ENCODE assay signal across 21 mouse cellular contexts in genomic region chr10:85341867-85342266, GRCm38 (mm10). TPM values are rescaled to one million over a fixed set of nuclear protein-coding genes. Genes with fewer than 3 reads are reported as not detected.
DNase-seq lines count a peak whose midpoint lies in the region; ATAC-seq and TF ChIP-seq lines count a peak whose summit lies in the region.
"Had no signal": no experiment of that assay in that cellular context is flagged by ENCODE, and none has a peak within 500 bp of the region (broad histone marks: within the 10 kb centered on the region; RNA-seq: fewer than 3 reads in every experiment).

No protein-coding gene starts in this region.

- TF ChIP-seq POLR2A in CH12.LX (IDR thresholded peaks at IDR 0.05; ENCODE audit: low read depth, low read length), result no peak
- TF ChIP-seq POLR2A in brain, embryonic 14.5 days (IDR thresholded peaks at IDR 0.05; ENCODE audit: borderline replicate concordance, extremely low read depth, insufficient read depth, insufficient read length, poor library complexity, severe bottlenecking), result no peak

- TF ChIP-seq CTCF in gastrocnemius, adult 2 months (IDR thresholded peaks at IDR 0.05), result peak; percentile 29; the same call in 1 of the 2 replicates
- TF ChIP-seq CTCF in liver, embryonic 14.5 days (IDR thresholded peaks at IDR 0.05; ENCODE audit: low read depth), result peak; percentile 40
- peak; percentile 49 to 50 for TF ChIP-seq CTCF in CH12.LX (conservative IDR thresholded peaks at IDR 0.05 in 1 of 2, IDR thresholded peaks at IDR 0.05 in 1 of 2; ENCODE audit: low read depth in 2 of 2, low read length in 2 of 2)
- TF ChIP-seq CTCF in brain, embryonic 14.5 days (IDR thresholded peaks at IDR 0.05; ENCODE audit: borderline replicate concordance, extremely low read depth, insufficient read depth, insufficient read length), result peak; percentile 11; the same call in 1 of the 2 replicates

- no peaks in the 10 kb centered on the region for H3K4me1 ChIP-seq in liver, embryonic 14.5 days (replicated peaks; ENCODE audit: control insufficient read depth in 2 of 2, insufficient read depth in 2 of 2, low read length in 1 of 2)
- no peaks in the 10 kb centered on the region for H3K4me1 ChIP-seq in liver, embryonic 11.5 days (replicated peaks; ENCODE audit: control insufficient read depth, insufficient read depth, low read length)
- H3K4me1 ChIP-seq in CH12.LX (ENCODE audit: control insufficient read depth in 1 of 2, insufficient read depth in 2 of 2), result no peaks in the 10 kb centered on the region
- H3K4me1 ChIP-seq: forebrain, embryonic 12.5 days; heart, embryonic 15.5 days; hindbrain, embryonic 10.5 days; limb, embryonic 12.5 days; midbrain, embryonic 12.5 days had no signal

- no peak for TF ChIP-seq EP300 in liver, embryonic 14.5 days (IDR thresholded peaks at IDR 0.05; ENCODE audit: low read depth)
- TF ChIP-seq EP300 in CH12.LX (IDR thresholded peaks at IDR 0.05; ENCODE audit: low read length), result no peak

- H3K27ac ChIP-seq in gastrocnemius, adult 2 months, result no peak overlapping the region
- no peak overlapping the region for H3K27ac ChIP-seq in liver, embryonic 14.5 days
- H3K27ac ChIP-seq in liver, embryonic 11.5 days (ENCODE audit: low read depth, low read length), result no peak overlapping the region
- no peak overlapping the region for H3K27ac ChIP-seq in CH12.LX (ENCODE audit: insufficient read depth, low read depth)
- H3K27ac ChIP-seq: forebrain, embryonic 12.5 days; heart, embryonic 15.5 days; hindbrain, embryonic 10.5 days; limb, embryonic 12.5 days; macrophage; midbrain, embryonic 12.5 days; neural tube, embryonic 15.5 days had no signal

- WGBS in liver, embryonic 14.5 days (ENCODE audit: insufficient replicate concordance), result 38% methylated on average over 1 of the region's 1 CpGs
- 67% methylated on average over 1 of the region's 1 CpGs for WGBS in liver, embryonic 11.5 days

- H3K27me3 ChIP-seq in liver, embryonic 14.5 days (ENCODE audit: control insufficient read depth, insufficient read depth, low read length), result no peaks in the 10 kb centered on the region
- H3K27me3 ChIP-seq in liver, embryonic 11.5 days (replicated peaks; ENCODE audit: control insufficient read depth, insufficient read depth, low read length), result no peaks in the 10 kb centered on the region
- no peaks in the 10 kb centered on the region for H3K27me3 ChIP-seq in CH12.LX (replicated peaks)
- H3K27me3 ChIP-seq: forebrain, embryonic 12.5 days; limb, embryonic 12.5 days; midbrain, embryonic 12.5 days; neural tube, embryonic 15.5 days had no signal

- no peaks in the 10 kb centered on the region for H3K9me3 ChIP-seq in liver, embryonic 14.5 days (ENCODE audit: control insufficient read depth, low read length)
- no peaks in the 10 kb centered on the region for H3K9me3 ChIP-seq in liver, embryonic 11.5 days (ENCODE audit: control insufficient read depth, low read length)
- H3K9me3 ChIP-seq in CH12.LX (replicated peaks; ENCODE audit: low read length), result peaks cover 5% of the 10 kb centered on the region
- H3K9me3 ChIP-seq: heart, embryonic 15.5 days; midbrain, embryonic 12.5 days; neural tube, embryonic 15.5 days had no signal

- no peak overlapping the region for H3K9ac ChIP-seq in liver, embryonic 14.5 days (replicated peaks)
- no peak overlapping the region for H3K9ac ChIP-seq in liver, embryonic 11.5 days (ENCODE audit: low read depth, low read length)
- no peak overlapping the region for H3K9ac ChIP-seq in CH12.LX (ENCODE audit: insufficient read depth, low read depth)
- H3K9ac ChIP-seq: forebrain, embryonic 12.5 days; heart, embryonic 15.5 days; limb, embryonic 12.5 days; midbrain, embryonic 12.5 days; neural tube, embryonic 15.5 days had no signal

- H3K79me2 ChIP-seq in CH12.LX (replicated peaks; ENCODE audit: control insufficient read depth, extremely low read depth, insufficient read depth, poor library complexity, severe bottlenecking), result no peaks in the 10 kb centered on the region

- H3K36me3 ChIP-seq in liver, embryonic 14.5 days (replicated peaks; ENCODE audit: control insufficient read depth, insufficient read depth, low read depth), result no peaks in the 10 kb centered on the region
- no peaks in the 10 kb centered on the region for H3K36me3 ChIP-seq in liver, embryonic 11.5 days (ENCODE audit: control insufficient read depth, insufficient read depth, low read length)
- no peaks in the 10 kb centered on the region for H3K36me3 ChIP-seq in CH12.LX (replicated peaks in 1 of 2; ENCODE audit: control insufficient read depth in 1 of 2, insufficient read depth in 1 of 2, low read length in 1 of 2)
- H3K36me3 ChIP-seq: forebrain, embryonic 12.5 days; heart, embryonic 15.5 days; hindbrain, embryonic 10.5 days; limb, embryonic 12.5 days; midbrain, embryonic 12.5 days; neural tube, embryonic 15.5 days had no signal

- intact Hi-C loops in gastrocnemius, adult 2 months (cut with DNase I), result no loop called here

- peak; percentile 43 for TF ChIP-seq RAD21 in CH12.LX (IDR thresholded peaks at IDR 0.05; ENCODE audit: low read depth, low read length)

- DNase-seq in gastrocnemius, adult 2 months, result no peak
- no peak for DNase-seq in gastrocnemius, postnatal 25 days
- no peak for DNase-seq in liver, embryonic 14.5 days (ENCODE audit: low read depth in 3 of 3, low spot score in 3 of 3)
- no peak for DNase-seq in liver, embryonic 11.5 days (ENCODE audit: low spot score)
- DNase-seq in CH12.LX (ENCODE audit: extremely low read depth), result no peak
- DNase-seq in brain, embryonic 14.5 days (ENCODE audit: low read depth), result no peak
- DNase-seq in kidney, adult 9 months, result no peak
- DNase-seq: B cell, adult 2 months; cerebellum, postnatal 10 days; embryo, embryonic 11 days; kidney, postnatal 10 days; right cerebral cortex, postnatal 25 days had no signal

- no peak overlapping the region for H3K4me2 ChIP-seq in liver, embryonic 14.5 days (ENCODE audit: low read depth)
- H3K4me2 ChIP-seq in liver, embryonic 11.5 days, result no peak overlapping the region
- no peak overlapping the region for H3K4me2 ChIP-seq in CH12.LX (ENCODE audit: insufficient read depth, low read depth, poor library complexity, severe bottlenecking)
- H3K4me2 ChIP-seq: forebrain, embryonic 12.5 days; heart, embryonic 15.5 days; limb, embryonic 12.5 days; midbrain, embryonic 12.5 days; neural tube, embryonic 15.5 days had no signal

- H3K4me3 ChIP-seq in gastrocnemius, adult 2 months, result no peak overlapping the region
- H3K4me3 ChIP-seq in liver, embryonic 14.5 days (ENCODE audit: insufficient read depth in 1 of 2, low read depth in 2 of 2, low read length in 2 of 2), result no peak overlapping the region
- no peak overlapping the region for H3K4me3 ChIP-seq in liver, embryonic 11.5 days (ENCODE audit: low read depth, low read length)
- no peak overlapping the region for H3K4me3 ChIP-seq in CH12.LX (replicated peaks in 1 of 3; ENCODE audit: low read depth in 2 of 3, low read length in 2 of 3, poor library complexity in 1 of 3)
- H3K4me3 ChIP-seq: forebrain, embryonic 12.5 days; heart, embryonic 15.5 days; hindbrain, embryonic 10.5 days; limb, embryonic 12.5 days; midbrain, embryonic 12.5 days; neural tube, embryonic 15.5 days had no signal

- no peak for ATAC-seq in liver, embryonic 14.5 days (ENCODE audit: insufficient read depth)
- no peak for ATAC-seq in liver, embryonic 11.5 days (replicated peaks; ENCODE audit: low FRiP score)
- no peak for ATAC-seq in erythroblast, adult 5-6 weeks (replicated peaks; ENCODE audit: low FRiP score, poor library complexity, severe bottlenecking)
- ATAC-seq: activated CD4-positive, CD25-positive, alpha-beta regulatory T cell, adult 4 months had no signal

- in situ Hi-C loops in CH12.LX (cut with MboI; ENCODE audit: low pct_ligation_motif_present, low pct_unique_long_range_greater_than_20kb, low sequenced_read_pairs), result no loop called here

- dilution Hi-C loops in CH12.LX (cut with MboI; ENCODE audit: extremely low pct_ligation_motif_present, extremely low pct_unique_long_range_greater_than_20kb, low sequenced_read_pairs), result no loop called here

TF ChIP-seq in CH12.LX, 34 proteins besides CTCF, POLR2A, EP300 and RAD21:
- TF ChIP-seq SIN3A (IDR thresholded peaks at IDR 0.05; ENCODE audit: low read length) (no peak), E2F4 (IDR thresholded peaks at IDR 0.05; ENCODE audit: insufficient replicate concordance, low read depth, low read length) (no peak), SMC3 (IDR thresholded peaks at IDR 0.05; ENCODE audit: low read depth, low read length) (peak; percentile 42), BHLHE40 (IDR thresholded peaks at IDR 0.05; ENCODE audit: low read depth, low read length) (no peak), RCOR1 (conservative IDR thresholded peaks at IDR 0.05; ENCODE audit: low read depth, low read length) (no peak), KAT2A (IDR thresholded peaks at IDR 0.05; ENCODE audit: insufficient replicate concordance, low read length) (no peak), ZNF384 (IDR thresholded peaks at IDR 0.05; ENCODE audit: low read depth, low read length) (no peak), USF2 (conservative IDR thresholded peaks at IDR 0.05; ENCODE audit: low read depth, low read length) (no peak), UBTF (IDR thresholded peaks at IDR 0.05; ENCODE audit: low read depth, low read length) (no peak)

RNA-seq across cellular contexts. Expression of gene Btbd11, which starts 44.7 kb away (rescaled TPM):
- 1 to 10 TPM in 1 of 2 experiments, under 1 TPM in 1; 0.77 to 1.2 TPM for total RNA-seq in gastrocnemius, adult 2 months (2021)
- 1 to 10 TPM in 1 of 2 experiments, under 1 TPM in 1; 0.62 to 1.0 TPM for total RNA-seq in gastrocnemius, postnatal 25 days (2021)
- 0.22 and 0.26 TPM in 2 replicates for polyA plus RNA-seq in liver, embryonic 14.5 days (2012; rRNA removed)
- 0.32 and 0.54 TPM in 2 replicates for polyA plus RNA-seq in liver, embryonic 14.5 days (2014; fragmentation: Nextera tagmentation; extraction: Ambion mirVana)
- 0.51 and 0.88 TPM in 2 replicates for polyA plus RNA-seq in liver, embryonic 11.5 days (2014; fragmentation: Nextera tagmentation; extraction: Ambion mirVana)
- total RNA-seq in CH12.LX (2012; rRNA removed) (6.0 and 10.1 TPM in 2 replicates), CH12.LX (2014; rRNA removed) (15.4 and 16.5 TPM in 2 replicates)
- polyA plus RNA-seq in CH12.LX (2012; ENCODE audit: insufficient read length, low read depth), result 16.7 and 18.5 TPM in 2 replicates
- polyA plus RNA-seq in brain, embryonic 14.5 days (2012; rRNA removed), result 16.4 and 24.5 TPM in 2 replicates
- total RNA-seq in erythroblast, adult 5-6 weeks (2015; ENCODE audit: low replicate concordance), result 0.38 TPM in 1 of 2 replicates, not detected in the other
- total RNA-seq in erythroblast, adult 5-6 weeks (2017; ENCODE audit: low replicate concordance), result 0.14 and 0.85 TPM in 2 replicates
